Mouse (Mus musculus) embryo, embryonic 10.5 days (tissue): ENCODE measurements around the gene E2f6.

ENCODE experiments used
- DNase-seq: peaks from one replicate; pipeline ENCODE4 v3.0.0-alpha.2; 2015; ENCODE audit warnings: low spot score

E2f6 gene

GRCm38 (mm10) chr12:16848501-16848900 is 37.7 kb downstream of the E2f6 start:
- no peak for DNase-seq

GRCm38 (mm10) chr12:16849821-16850220 is 39.1 kb downstream of the E2f6 start:
- DNase-seq = no peak

GRCm38 (mm10) chr12:16850431-16851375 is 39.9 kb downstream of the E2f6 start:
- peak; percentile 84 for DNase-seq

- no peak for DNase-seq
These were observed 42.8 kb downstream of the E2f6 start for GRCm38 (mm10) chr12:16853431-16854165.

GRCm38 (mm10) chr12:16855632-16856305 is 45.0 kb downstream of the E2f6 start:
- DNase-seq = peak; percentile 71

GRCm38 (mm10) chr12:16856306-16856679 is 45.5 kb downstream of the E2f6 start:
- DNase-seq = no peak

- no peak for DNase-seq
These were observed 47.3 kb downstream of the E2f6 start for GRCm38 (mm10) chr12:16858081-16858480.

- no peak for DNase-seq
These were observed 49.0 kb downstream of the E2f6 start for GRCm38 (mm10) chr12:16859781-16860180.

GRCm38 (mm10) chr12:16860533-16860932 is 49.8 kb downstream of the E2f6 start:
- DNase-seq = no peak

GRCm38 (mm10) chr12:16860961-16861360 is 50.2 kb downstream of the E2f6 start:
- no peak for DNase-seq

GRCm38 (mm10) chr12:16864477-16864876 is 53.7 kb downstream of the E2f6 start:
- DNase-seq = no peak

- DNase-seq = no peak
These were observed 55.1 kb downstream of the E2f6 start for GRCm38 (mm10) chr12:16865871-16866270.

GRCm38 (mm10) chr12:16866460-16866859 is 55.7 kb downstream of the E2f6 start:
- DNase-seq = peak; percentile 67

- no peak for DNase-seq
These were observed 56.5 kb downstream of the E2f6 start for GRCm38 (mm10) chr12:16867306-16867705.

GRCm38 (mm10) chr12:16868618-16869017 is 57.9 kb downstream of the E2f6 start:
- no peak for DNase-seq

GRCm38 (mm10) chr12:16869091-16869778 is 58.5 kb downstream of the E2f6 start:
- DNase-seq = no peak

- DNase-seq = peak; percentile 45
These were observed 59.2 kb downstream of the E2f6 start for GRCm38 (mm10) chr12:16869870-16870404.

GRCm38 (mm10) chr12:16870405-16871068 is 59.8 kb downstream of the E2f6 start:
- peak; percentile 52 for DNase-seq

- no peak for DNase-seq
These were observed 61.2 kb downstream of the E2f6 start for GRCm38 (mm10) chr12:16872006-16872405.

- no peak for DNase-seq
These were observed 62.2 kb downstream of the E2f6 start for GRCm38 (mm10) chr12:16872926-16873464.

- DNase-seq = no peak
These were observed 62.8 kb downstream of the E2f6 start for GRCm38 (mm10) chr12:16873549-16873948.
